Mouse (Mus musculus): ENCODE measurements at regions not wholly inside any gene's neighbourhood (a gene's known extent, or its start where the extent isn't known, plus 50 kb on each side); places are given as distances from the start of the nearest gene placed in this dataset.

DNA sequence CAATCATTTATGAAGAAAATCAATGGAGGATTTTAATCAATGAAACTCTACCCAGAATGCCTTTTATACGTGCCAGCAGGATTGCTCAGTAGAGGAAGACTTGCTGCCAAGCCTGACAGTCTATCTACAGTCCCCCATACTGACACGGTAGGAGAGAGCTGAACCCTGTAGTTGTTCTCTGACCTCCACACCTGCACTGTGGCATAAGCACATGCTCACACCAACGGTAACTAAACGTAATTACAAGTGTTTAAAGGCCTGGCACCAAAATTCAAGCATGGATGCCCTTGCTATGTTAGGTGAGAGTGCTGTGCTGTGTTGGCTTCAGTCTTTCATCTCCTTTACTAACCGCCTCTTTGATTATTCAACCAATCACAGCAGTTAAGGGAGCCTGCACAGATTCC lies 190.8 kb downstream of the Pfkfb3 start:
- no peak for DNase-seq (ENCODE audit: extremely low spot score, low spot score)

DNA sequence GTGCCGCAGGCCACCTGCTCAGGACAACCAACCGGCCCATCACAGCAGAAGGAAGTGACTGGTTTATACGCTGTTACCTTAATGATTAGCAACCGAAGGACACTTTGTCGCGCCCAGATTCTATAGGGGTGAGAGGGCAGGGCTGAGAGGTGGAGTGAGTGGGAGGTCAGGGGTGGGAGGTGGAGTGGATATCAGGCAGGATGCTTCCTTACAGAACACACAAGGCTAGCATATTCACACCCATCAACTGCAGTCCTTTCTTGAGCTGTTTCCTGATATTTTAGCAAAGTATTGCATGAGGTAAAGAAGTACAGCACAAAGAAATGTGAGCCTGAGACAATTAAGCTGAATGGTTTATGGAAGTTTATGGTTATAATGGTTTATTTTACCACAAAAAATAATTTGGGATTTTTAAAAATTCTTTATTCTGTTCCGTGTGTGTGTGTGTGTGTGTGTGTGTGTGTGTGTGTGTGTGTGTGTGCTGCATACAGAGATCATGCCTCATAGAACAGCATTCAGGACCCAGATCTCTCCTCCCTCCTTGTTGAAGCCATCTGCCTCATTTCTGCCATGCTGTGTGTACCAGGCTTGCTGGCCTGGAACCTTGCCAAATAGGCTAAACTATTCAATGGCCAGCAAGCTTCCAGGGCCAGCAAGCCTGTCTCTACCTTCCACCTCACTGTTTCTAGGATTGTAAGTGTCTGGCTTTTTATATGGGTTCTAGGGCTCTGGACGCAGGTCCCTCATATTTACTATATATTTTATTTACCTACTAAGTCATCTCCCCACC lies 190.5 kb downstream of the Prkcq start:
- no peak for DNase-seq (ENCODE audit: extremely low spot score, low spot score)

GRCm38 (mm10) chr2:11359280-11359679 lies 187.4 kb downstream of the Prkcq start:
- DNase-seq (ENCODE audit: extremely low spot score, low spot score): no peak

GRCm38 (mm10) chr2:11356714-11357113 lies 184.8 kb downstream of the Prkcq start:
- DNase-seq (ENCODE audit: extremely low spot score, low spot score): no peak

DNA sequence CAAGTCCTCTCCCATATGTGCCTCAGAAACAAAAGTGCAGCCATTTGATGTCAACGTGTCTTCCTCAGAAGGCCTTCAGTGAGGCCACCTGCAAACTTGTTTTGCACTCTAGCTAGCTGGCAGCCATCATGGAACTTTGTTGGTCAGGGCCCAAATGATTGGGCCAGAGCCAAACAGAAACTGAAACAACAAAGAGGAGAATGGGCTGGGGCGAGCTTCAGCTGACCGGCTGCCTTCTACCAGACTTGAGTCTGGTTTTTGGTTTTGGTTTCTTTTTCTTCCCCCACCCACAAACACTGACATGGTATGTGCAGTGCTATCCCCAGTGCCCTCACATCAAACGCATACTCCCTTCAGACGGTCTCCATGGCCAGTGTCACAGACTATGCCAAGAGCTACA lies 183.7 kb downstream of the Prkcq start:
- no peak for DNase-seq (ENCODE audit: extremely low spot score, low spot score)

Data from neural tube, embryonic 10.5 days (tissue).